Mouse (Mus musculus) embryo, embryonic 9.5 days (tissue): ENCODE data around the gene Gm10228.
"Not testable (repeated sequence)": the region's sequence is repeated elsewhere in the genome, so short reads cannot be mapped to it uniquely, and the experiment has no call there.

ENCODE experiments used
- DNase-seq: peaks from one replicate; pipeline ENCODE4 v3.0.0-alpha.2; 2017; ENCODE audit errors: extremely low spot score

Gene Gm10228

GRCm38 (mm10) chr16:89041372-89041771 lies at the start of gene Gm10228:
Gene Gm10228 (minus strand): TSS chr16:89041472.
- not testable (repeated sequence) for DNase-seq

- DNase-seq = not testable (repeated sequence)
Observed at GRCm38 (mm10) chr16:89071041-89071440, 29.8 kb upstream of the Gm10228 start.

- not testable (repeated sequence) for DNase-seq
Observed at GRCm38 (mm10) chr16:89063902-89064301, 22.6 kb upstream of the Gm10228 start, which contains the start of gene 1110025L11Rik. Gene 1110025L11Rik (minus strand): TSS chr16:89064002.

GRCm38 (mm10) chr16:89047783-89048182 lies 6.5 kb upstream of the Gm10228 start, which contains the start of gene Krtap6-5:
Gene Krtap6-5 (minus strand): TSS chr16:89047883.
- no peak for DNase-seq

- DNase-seq = not testable (repeated sequence)
Observed at GRCm38 (mm10) chr16:89031399-89031798, 9.9 kb downstream of the Gm10228 start, which contains the start of gene Krtap6-1. Gene Krtap6-1 (plus strand): TSS chr16:89031699.

- not testable (repeated sequence) for DNase-seq
Observed at GRCm38 (mm10) chr16:89014984-89015383, 26.3 kb downstream of the Gm10228 start, which contains the start of gene Gm10229. Gene Gm10229 (plus strand): TSS chr16:89015284.

GRCm38 (mm10) chr16:89013973-89014372 lies 27.3 kb downstream of the Gm10228 start:
- no peak for DNase-seq

- DNase-seq = no peak
Observed at GRCm38 (mm10) chr16:89010659-89011058, 30.6 kb downstream of the Gm10228 start, which contains the start of gene Krtap22-2. Gene Krtap22-2 (minus strand): TSS chr16:89010759.
